ENCODE assay signal across 19 mouse cellular contexts in genomic region chr3:30269253-30269652, GRCm38 (mm10).
DNase-seq lines count a peak whose midpoint lies in the region; ATAC-seq and TF ChIP-seq lines count a peak whose summit lies in the region.
"Had no signal": no experiment of that assay in that cellular context is flagged by ENCODE, and none has a peak within 500 bp of the region (broad histone marks: within the 10 kb centered on the region; RNA-seq: fewer than 3 reads in every experiment).

No protein-coding gene starts in this region.

- H3K9me3 ChIP-seq in hindbrain, postnatal 0 days (ENCODE audit: low read length) = no peaks in the 10 kb centered on the region
- no peaks in the 10 kb centered on the region for H3K9me3 ChIP-seq in hindbrain, embryonic 14.5 days (ENCODE audit: control insufficient read depth, low read length)
- H3K9me3 ChIP-seq in liver, postnatal 0 days (ENCODE audit: low read length) = no peaks in the 10 kb centered on the region
- no peaks in the 10 kb centered on the region for H3K9me3 ChIP-seq in E14TG2a.4 (ENCODE audit: low read length)
- H3K9me3 ChIP-seq: embryonic facial prominence, embryonic 12.5 days; forebrain, embryonic 15.5 days; hindbrain, embryonic 13.5 days; liver, embryonic 13.5 days had no signal

- no peak overlapping the region for H3K27ac ChIP-seq in hindbrain, postnatal 0 days
- no peak overlapping the region for H3K27ac ChIP-seq in hindbrain, embryonic 14.5 days
- no peak overlapping the region for H3K27ac ChIP-seq in liver, postnatal 0 days (ENCODE audit: low read depth)
- H3K27ac ChIP-seq: embryonic facial prominence, embryonic 12.5 days; forebrain, embryonic 15.5 days; hindbrain, embryonic 13.5 days; liver, embryonic 13.5 days; macrophage had no signal

- H3K4me1 ChIP-seq in hindbrain, postnatal 0 days (ENCODE audit: insufficient read depth, low read length) = no peaks in the 10 kb centered on the region
- no peaks in the 10 kb centered on the region for H3K4me1 ChIP-seq in hindbrain, embryonic 14.5 days (replicated peaks; ENCODE audit: control insufficient read depth, insufficient read depth, low read length)
- no peaks in the 10 kb centered on the region for H3K4me1 ChIP-seq in liver, postnatal 0 days (ENCODE audit: insufficient read depth)
- H3K4me1 ChIP-seq in E14TG2a.4 (replicated peaks; ENCODE audit: low read depth, low read length) = peaks cover 4% of the 10 kb centered on the region
- H3K4me1 ChIP-seq: embryonic facial prominence, embryonic 12.5 days; forebrain, embryonic 15.5 days; hindbrain, embryonic 13.5 days; liver, embryonic 13.5 days had no signal

- no peak overlapping the region for H3K4me3 ChIP-seq in hindbrain, postnatal 0 days (ENCODE audit: low read length)
- H3K4me3 ChIP-seq in hindbrain, embryonic 14.5 days (replicated peaks; ENCODE audit: low read length) = no peak overlapping the region
- no peak overlapping the region for H3K4me3 ChIP-seq in liver, postnatal 0 days (ENCODE audit: low read depth, low read length)
- H3K4me3 ChIP-seq in E14TG2a.4 (replicated peaks; ENCODE audit: low read length) = no peak overlapping the region
- H3K4me3 ChIP-seq: embryonic facial prominence, embryonic 12.5 days; forebrain, embryonic 15.5 days; hindbrain, embryonic 13.5 days; liver, embryonic 13.5 days had no signal

- WGBS in hindbrain, postnatal 0 days = 67% methylated on average over 3 of the region's 3 CpGs
- 74% methylated on average over 3 of the region's 3 CpGs for WGBS in hindbrain, embryonic 14.5 days
- 66% methylated on average over 3 of the region's 3 CpGs for WGBS in liver, postnatal 0 days (ENCODE audit: insufficient replicate concordance)

- H3K27me3 ChIP-seq in hindbrain, postnatal 0 days (ENCODE audit: insufficient read depth, low read length) = no peaks in the 10 kb centered on the region
- H3K27me3 ChIP-seq in hindbrain, embryonic 14.5 days (ENCODE audit: control insufficient read depth, insufficient read depth, low read length) = no peaks in the 10 kb centered on the region
- H3K27me3 ChIP-seq in liver, postnatal 0 days (ENCODE audit: insufficient read depth, low read length) = no peaks in the 10 kb centered on the region
- no peaks in the 10 kb centered on the region for H3K27me3 ChIP-seq in E14TG2a.4 (ENCODE audit: insufficient read depth, low read length)
- H3K27me3 ChIP-seq: embryonic facial prominence, embryonic 12.5 days; forebrain, embryonic 15.5 days; hindbrain, embryonic 13.5 days; liver, embryonic 13.5 days had no signal

- H3K9ac ChIP-seq in hindbrain, postnatal 0 days (replicated peaks; ENCODE audit: low read length) = no peak overlapping the region
- H3K9ac ChIP-seq in hindbrain, embryonic 14.5 days = no peak overlapping the region
- H3K9ac ChIP-seq in liver, postnatal 0 days (replicated peaks) = no peak overlapping the region
- H3K9ac ChIP-seq: embryonic facial prominence, embryonic 12.5 days; forebrain, embryonic 15.5 days; hindbrain, embryonic 13.5 days; liver, embryonic 13.5 days had no signal

- no peak overlapping the region for H3K4me2 ChIP-seq in hindbrain, postnatal 0 days (ENCODE audit: low read depth, low read length)
- H3K4me2 ChIP-seq in hindbrain, embryonic 14.5 days (replicated peaks) = no peak overlapping the region
- H3K4me2 ChIP-seq in liver, postnatal 0 days (ENCODE audit: low read depth, low read length) = no peak overlapping the region
- H3K4me2 ChIP-seq: embryonic facial prominence, embryonic 12.5 days; forebrain, embryonic 15.5 days; hindbrain, embryonic 13.5 days; liver, embryonic 13.5 days; midbrain, embryonic 11.5 days had no signal

- H3K36me3 ChIP-seq in hindbrain, postnatal 0 days (ENCODE audit: insufficient read depth, low read length) = no peaks in the 10 kb centered on the region
- no peaks in the 10 kb centered on the region for H3K36me3 ChIP-seq in hindbrain, embryonic 14.5 days (replicated peaks; ENCODE audit: control insufficient read depth, insufficient read depth)
- H3K36me3 ChIP-seq in liver, postnatal 0 days (replicated peaks; ENCODE audit: insufficient read depth, low read length) = no peaks in the 10 kb centered on the region
- no peaks in the 10 kb centered on the region for H3K36me3 ChIP-seq in E14TG2a.4 (ENCODE audit: insufficient read depth, low read length)
- H3K36me3 ChIP-seq: embryonic facial prominence, embryonic 12.5 days; forebrain, embryonic 15.5 days; hindbrain, embryonic 13.5 days; liver, embryonic 13.5 days had no signal

- DNase-seq in hindbrain, postnatal 0 days (ENCODE audit: low spot score) = no peak
- no peak for DNase-seq in hindbrain, embryonic 14.5 days (ENCODE audit: low spot score)
- DNase-seq in liver, postnatal 0 days = no peak
- DNase-seq in liver (no peak), R1 (ENCODE audit: low read depth, low spot score) (peak; percentile 30)
- DNase-seq in adrenal gland, postnatal 4 days (ENCODE audit: low spot score in 2 of 2) = no peak
- no peak for DNase-seq in retina, postnatal 1 day
- DNase-seq: adrenal gland, postnatal 14 days; cerebellum, adult 2 months; kidney, adult 11 months; kidney, postnatal 36 days; liver, embryonic 13.5 days had no signal

- TF ChIP-seq CTCF in hindbrain, postnatal 0 days (IDR thresholded peaks at IDR 0.05; ENCODE audit: low read depth) = peak; percentile 22; the same call in 1 of the 2 replicates
- TF ChIP-seq CTCF in liver, postnatal 0 days (IDR thresholded peaks at IDR 0.05; ENCODE audit: low read depth) = 0 out of 2 replicates have a peak, but pooled peaks have one; percentile 11
- TF ChIP-seq CTCF in E14TG2a.4 (conservative IDR thresholded peaks at IDR 0.05; ENCODE audit: low read length) = peak; percentile 63

- TF ChIP-seq EP300 in liver, postnatal 0 days (IDR thresholded peaks at IDR 0.05; ENCODE audit: low read depth) = no peak

- ATAC-seq in hindbrain, postnatal 0 days = no peak
- no peak for ATAC-seq in hindbrain, embryonic 14.5 days (ENCODE audit: low FRiP score)
- no peak for ATAC-seq in liver, postnatal 0 days
- ATAC-seq: activated CD4-positive, CD25-positive, alpha-beta regulatory T cell, adult 4 months; forebrain, embryonic 15.5 days had no signal

Comparison
In these comparisons a context has a peak if more than half of its experiments do, and no peak if none do; other contexts are left out.
1. CTCF ChIP-seq: peak in every context shown above with its lines; median percentile 63 in E14TG2a.4; 22 in hindbrain, postnatal 0 days; 11 in liver, postnatal 0 days.